Mouse (Mus musculus): Measurements from ENCODE around the gene Tmem104. TPM values are rescaled to one million over a fixed set of nuclear protein-coding genes. Genes with fewer than 3 reads are reported as not detected.

Gene Tmem104
- polyA plus RNA-seq, 1 experiment from 2014 or later = 10.3 TPM

- Histone ChIP-seq H3K9me3 (no peaks in the 10 kb centered on the region), H3K4me1 (replicated peaks) (peaks cover 31% of the 10 kb centered on the region), H3K27me3 (peaks cover 6% of the 10 kb centered on the region), H3K4me3 (replicated peaks) (no peak overlapping the region), H3K4me2 (replicated peaks) (no peak overlapping the region), H3K27ac (peak overlapping the region; percentile 39; the same call in 1 of the 2 replicates), H3K36me3 (peaks cover 26% of the 10 kb centered on the region), H3K9ac (replicated peaks) (0 out of 2 replicates have a peak overlapping the region, but pooled peaks have one; percentile 6)
- no peak for ATAC-seq
- WGBS = 84% methylated on average over 11 of the region's 11 CpGs
Measured at GRCm38 (mm10) chr11:115241402-115241801, 54.1 kb downstream of the Tmem104 start.

- no peak overlapping the region for H3K4me3 ChIP-seq (replicated peaks)
- H3K27ac ChIP-seq = no peak overlapping the region
- WGBS = 86% methylated on average over 3 of the region's 3 CpGs
- no peak for ATAC-seq
- H3K36me3 ChIP-seq = peaks cover 26% of the 10 kb centered on the region
- H3K27me3 ChIP-seq = peaks cover 16% of the 10 kb centered on the region
- peaks cover 41% of the 10 kb centered on the region for H3K4me1 ChIP-seq (replicated peaks)
- H3K4me2 ChIP-seq (replicated peaks) = no peak overlapping the region
- no peak overlapping the region for H3K9ac ChIP-seq (replicated peaks)
- no peaks in the 10 kb centered on the region for H3K9me3 ChIP-seq
Measured at GRCm38 (mm10) chr11:115242746-115243145, 55.5 kb downstream of the Tmem104 start.

GRCm38 (mm10) chr11:115243783-115244182 is 56.5 kb downstream of the Tmem104 start:
- H3K4me3 ChIP-seq (replicated peaks) = no peak overlapping the region
- peaks cover 26% of the 10 kb centered on the region for H3K36me3 ChIP-seq
- no peaks in the 10 kb centered on the region for H3K9me3 ChIP-seq
- H3K4me1 ChIP-seq (replicated peaks) = peaks cover 44% of the 10 kb centered on the region
- no peak overlapping the region for H3K27ac ChIP-seq
- no peak for ATAC-seq
- H3K9ac ChIP-seq (replicated peaks) = no peak overlapping the region
- WGBS = 91% methylated on average over 12 of the region's 12 CpGs
- H3K27me3 ChIP-seq = peaks cover 27% of the 10 kb centered on the region
- H3K4me2 ChIP-seq (replicated peaks) = no peak overlapping the region

- Histone ChIP-seq H3K4me3 (replicated peaks) (no peak overlapping the region), H3K27ac (no peak overlapping the region), H3K9me3 (no peaks in the 10 kb centered on the region), H3K27me3 (peaks cover 37% of the 10 kb centered on the region), H3K9ac (replicated peaks) (no peak overlapping the region), H3K36me3 (peaks cover 26% of the 10 kb centered on the region), H3K4me2 (replicated peaks) (no peak overlapping the region), H3K4me1 (replicated peaks) (peaks cover 47% of the 10 kb centered on the region)
- no peak for ATAC-seq
- WGBS = 86% methylated on average over 8 of the region's 8 CpGs
Measured at GRCm38 (mm10) chr11:115244840-115245239, 57.6 kb downstream of the Tmem104 start.

- Histone ChIP-seq H3K4me1 (replicated peaks) (peaks cover 56% of the 10 kb centered on the region), H3K4me2 (replicated peaks) (no peak overlapping the region), H3K4me3 (replicated peaks) (no peak overlapping the region), H3K36me3 (peaks cover 26% of the 10 kb centered on the region), H3K9ac (replicated peaks) (no peak overlapping the region), H3K27ac (no peak overlapping the region), H3K27me3 (peaks cover 52% of the 10 kb centered on the region), H3K9me3 (no peaks in the 10 kb centered on the region)
- WGBS = 72% methylated on average over 8 of the region's 8 CpGs
- no peak for ATAC-seq
Measured at GRCm38 (mm10) chr11:115246386-115246785, 59.1 kb downstream of the Tmem104 start.

- 16% methylated on average over 3 of the region's 3 CpGs for WGBS
- Histone ChIP-seq H3K9ac (replicated peaks) (no peak overlapping the region), H3K9me3 (no peaks in the 10 kb centered on the region), H3K4me3 (replicated peaks) (no peak overlapping the region), H3K27ac (no peak overlapping the region), H3K27me3 (peaks cover 59% of the 10 kb centered on the region), H3K4me2 (replicated peaks) (no peak overlapping the region), H3K36me3 (peaks cover 23% of the 10 kb centered on the region), H3K4me1 (replicated peaks) (peaks cover 56% of the 10 kb centered on the region)
- ATAC-seq = no peak
Measured at GRCm38 (mm10) chr11:115247240-115247639, 60.0 kb downstream of the Tmem104 start.

GRCm38 (mm10) chr11:115247945-115248344 is 60.7 kb downstream of the Tmem104 start:
- 69% methylated on average over 6 of the region's 6 CpGs for WGBS
- H3K9me3 ChIP-seq = no peaks in the 10 kb centered on the region
- H3K27me3 ChIP-seq = peaks cover 66% of the 10 kb centered on the region
- no peak overlapping the region for H3K4me3 ChIP-seq (replicated peaks)
- H3K4me2 ChIP-seq (replicated peaks) = no peak overlapping the region
- H3K9ac ChIP-seq (replicated peaks) = no peak overlapping the region
- H3K27ac ChIP-seq = no peak overlapping the region
- H3K36me3 ChIP-seq = peaks cover 23% of the 10 kb centered on the region
- peaks cover 53% of the 10 kb centered on the region for H3K4me1 ChIP-seq (replicated peaks)
- no peak for ATAC-seq

GRCm38 (mm10) chr11:115249721-115250404 is 62.6 kb downstream of the Tmem104 start:
- H3K4me2 ChIP-seq (replicated peaks) = peak overlapping the region; percentile 94
- ATAC-seq = no peak; the same call in 1 of the 2 replicates
- H3K4me3 ChIP-seq (replicated peaks) = peak overlapping the region; percentile 50
- H3K4me1 ChIP-seq (replicated peaks) = peaks cover 53% of the 10 kb centered on the region
- no peak overlapping the region for H3K27ac ChIP-seq
- peaks cover 78% of the 10 kb centered on the region for H3K27me3 ChIP-seq
- H3K9ac ChIP-seq (replicated peaks) = peak overlapping the region; percentile 67
- H3K9me3 ChIP-seq = no peaks in the 10 kb centered on the region
- WGBS = 4% methylated on average over 62 of the region's 63 CpGs
- H3K36me3 ChIP-seq = peaks cover 5% of the 10 kb centered on the region

GRCm38 (mm10) chr11:115250405-115251090 is 63.3 kb downstream of the Tmem104 start:
- peak overlapping the region; percentile 94 for H3K4me2 ChIP-seq (replicated peaks)
- no peaks in the 10 kb centered on the region for H3K36me3 ChIP-seq
- peaks cover 84% of the 10 kb centered on the region for H3K27me3 ChIP-seq
- whole genome bisulfite sequencing = under 1% methylated on average over 27 of the region's 36 CpGs
- H3K9me3 ChIP-seq = no peaks in the 10 kb centered on the region
- ATAC-seq = peak; percentile 41; the same call in 1 of the 2 replicates
- H3K4me3 ChIP-seq (replicated peaks) = peak overlapping the region; percentile 50
- H3K4me1 ChIP-seq (replicated peaks) = peaks cover 49% of the 10 kb centered on the region
- H3K9ac ChIP-seq (replicated peaks) = peak overlapping the region; percentile 67
- no peak overlapping the region for H3K27ac ChIP-seq

GRCm38 (mm10) chr11:115251258-115251657 is 64.0 kb downstream of the Tmem104 start:
- no peak overlapping the region for H3K4me2 ChIP-seq (replicated peaks)
- ATAC-seq = no peak
- H3K36me3 ChIP-seq = no peaks in the 10 kb centered on the region
- no peak overlapping the region for H3K4me3 ChIP-seq (replicated peaks)
- H3K27me3 ChIP-seq = peaks cover 90% of the 10 kb centered on the region
- whole genome bisulfite sequencing = 54% methylated on average over 3 of the region's 3 CpGs
- H3K27ac ChIP-seq = no peak overlapping the region
- H3K9me3 ChIP-seq = no peaks in the 10 kb centered on the region
- H3K9ac ChIP-seq (replicated peaks) = no peak overlapping the region
- H3K4me1 ChIP-seq (replicated peaks) = peaks cover 42% of the 10 kb centered on the region

- Histone ChIP-seq H3K27ac (no peak overlapping the region), H3K4me3 (replicated peaks) (peak overlapping the region; percentile 28), H3K4me1 (replicated peaks) (peaks cover 7% of the 10 kb centered on the region), H3K9me3 (no peaks in the 10 kb centered on the region), H3K27me3 (peaks cover 95% of the 10 kb centered on the region), H3K36me3 (no peaks in the 10 kb centered on the region), H3K9ac (replicated peaks) (no peak overlapping the region), H3K4me2 (replicated peaks) (peak overlapping the region; percentile 44)
- ATAC-seq = no peak
- 15% methylated on average over 59 of the region's 59 CpGs for WGBS
Measured at GRCm38 (mm10) chr11:115257775-115258510, 70.7 kb downstream of the Tmem104 start.

- WGBS = 78% methylated on average over 4 of the region's 4 CpGs
Measured at GRCm38 (mm10) chr11:115259134-115259533, 71.8 kb downstream of the Tmem104 start.

More at GRCm38 (mm10) chr11:115259134-115259533, 71.8 kb downstream of the Tmem104 start:
- no peak for ATAC-seq
- no peak overlapping the region for H3K4me2 ChIP-seq (replicated peaks)
- H3K9me3 ChIP-seq = no peaks in the 10 kb centered on the region
- H3K9ac ChIP-seq (replicated peaks) = no peak overlapping the region
- H3K36me3 ChIP-seq = no peaks in the 10 kb centered on the region
- peaks cover 98% of the 10 kb centered on the region for H3K27me3 ChIP-seq
- no peak overlapping the region for H3K27ac ChIP-seq
- H3K4me3 ChIP-seq (replicated peaks) = no peak overlapping the region
- H3K4me1 ChIP-seq (replicated peaks) = peaks cover 7% of the 10 kb centered on the region
